8 mouse cellular contexts compared by ENCODE assay signal in genomic region chr12:12937088-12937487, GRCm38 (mm10). TPM values are rescaled to one million over a fixed set of nuclear protein-coding genes. Genes with fewer than 3 reads are reported as not detected.
DNase-seq lines count a peak whose midpoint lies in the region; ATAC-seq lines count a peak whose summit lies in the region.

No protein-coding gene starts in this region.

- no peaks in the 10 kb centered on the region for H3K9me3 ChIP-seq in heart, embryonic 16.5 days (replicated peaks; ENCODE audit: control insufficient read depth, low read length)
- no peaks in the 10 kb centered on the region for H3K9me3 ChIP-seq in liver, embryonic 12.5 days (replicated peaks)
- H3K9me3 ChIP-seq in stomach, embryonic 15.5 days, result no peaks in the 10 kb centered on the region

- H3K27me3 ChIP-seq in heart, embryonic 16.5 days (ENCODE audit: control insufficient read depth, insufficient read depth, low read length), result no peaks in the 10 kb centered on the region
- peaks cover 53% of the 10 kb centered on the region for H3K27me3 ChIP-seq in liver, embryonic 12.5 days (replicated peaks)
- H3K27me3 ChIP-seq in stomach, embryonic 15.5 days (replicated peaks), result no peaks in the 10 kb centered on the region

- H3K9ac ChIP-seq in heart, embryonic 16.5 days (ENCODE audit: low read length), result no peak overlapping the region
- no peak overlapping the region for H3K9ac ChIP-seq in liver, embryonic 12.5 days
- H3K9ac ChIP-seq in stomach, embryonic 15.5 days, result no peak overlapping the region

- DNase-seq in heart, adult 11 months, result no peak
- peak; percentile 59 for DNase-seq in T-cell, adult 2 months (ENCODE audit: low spot score)
- DNase-seq in frontal cortex, postnatal 36 days (ENCODE audit: low spot score in 2 of 2), result peak; percentile 14 to 24
- no peak for DNase-seq in gastrocnemius, postnatal 14 days
- no peak for DNase-seq in ovary, postnatal 10 days (ENCODE audit: low spot score)

- 72% methylated on average over 30 of the region's 30 CpGs for WGBS in heart, embryonic 16.5 days
- WGBS in liver, embryonic 12.5 days (ENCODE audit: insufficient replicate concordance), result 61% methylated on average over 30 of the region's 30 CpGs
- 71% methylated on average over 30 of the region's 30 CpGs for WGBS in stomach, embryonic 15.5 days

- peaks cover 15% of the 10 kb centered on the region for H3K4me1 ChIP-seq in heart, embryonic 16.5 days (ENCODE audit: control insufficient read depth, insufficient read depth, low read length)
- H3K4me1 ChIP-seq in liver, embryonic 12.5 days, result peaks cover 24% of the 10 kb centered on the region; the same call in 1 of the 2 replicates
- peaks cover 14% of the 10 kb centered on the region for H3K4me1 ChIP-seq in stomach, embryonic 15.5 days

- no peak for ATAC-seq in heart, embryonic 16.5 days (replicated peaks; ENCODE audit: extremely low read depth, insufficient read depth, low FRiP score)
- ATAC-seq in liver, embryonic 12.5 days, result no peak
- no peak for ATAC-seq in stomach, embryonic 15.5 days (ENCODE audit: insufficient read depth, low FRiP score, low read depth)

- no peak overlapping the region for H3K27ac ChIP-seq in heart, embryonic 16.5 days (ENCODE audit: low read length)
- no peak overlapping the region for H3K27ac ChIP-seq in liver, embryonic 12.5 days
- no peak overlapping the region for H3K27ac ChIP-seq in stomach, embryonic 15.5 days

- intact Hi-C loops in gastrocnemius, postnatal 14 days (cut with DNase I; ENCODE audit: low total_unique reads), result no loop called here

- no peak overlapping the region for H3K4me3 ChIP-seq in heart, embryonic 16.5 days (ENCODE audit: low read length)
- H3K4me3 ChIP-seq in liver, embryonic 12.5 days, result 0 out of 2 replicates have a peak overlapping the region, but pooled peaks have one; percentile 64
- no peak overlapping the region; the same call in 1 of the 2 replicates for H3K4me3 ChIP-seq in stomach, embryonic 15.5 days (replicated peaks)

- peak overlapping the region; percentile 93; the same call in 1 of the 2 replicates for H3K4me2 ChIP-seq in heart, embryonic 16.5 days (ENCODE audit: low read depth, low read length)
- peak overlapping the region; percentile 87; the same call in 1 of the 2 replicates for H3K4me2 ChIP-seq in liver, embryonic 12.5 days
- peak overlapping the region; percentile 89 for H3K4me2 ChIP-seq in stomach, embryonic 15.5 days

- peaks cover 18% of the 10 kb centered on the region for H3K36me3 ChIP-seq in heart, embryonic 16.5 days (ENCODE audit: control insufficient read depth, insufficient read depth)
- peaks cover 17% of the 10 kb centered on the region for H3K36me3 ChIP-seq in liver, embryonic 12.5 days
- 0 out of 2 replicates have a peak, but pooled peaks cover 4% of the 10 kb centered on the region for H3K36me3 ChIP-seq in stomach, embryonic 15.5 days

RNA-seq across cellular contexts. Expression of gene Mycn, which starts 4.6 kb away (rescaled TPM):
- 31.3 and 34.3 TPM in 2 replicates for polyA plus RNA-seq in heart, embryonic 16.5 days (2015; fragmentation: Nextera tagmentation; extraction: Ambion mirVana)
- 17.7 and 18.5 TPM in 2 replicates for polyA plus RNA-seq in liver, embryonic 12.5 days (2016; fragmentation: Nextera tagmentation; extraction: Ambion mirVana)
- 45.7 and 52.6 TPM in 2 replicates for polyA plus RNA-seq in stomach, embryonic 15.5 days (2015; fragmentation: Nextera tagmentation; extraction: Ambion mirVana)
- 1 to 10 TPM in 1 of 2 experiments, under 1 TPM in 1; 0.91 to 1.5 TPM for total RNA-seq in gastrocnemius, postnatal 14 days (2021)

Comparison
In these comparisons a context has a peak if more than half of its experiments do, and no peak if none do; other contexts are left out.
1. DNase-seq: peak in T-cell, adult 2 months (single experiment) and frontal cortex, postnatal 36 days (2 of 2); none in heart, adult 11 months (single experiment), gastrocnemius, postnatal 14 days (single experiment) and ovary, postnatal 10 days (single experiment).
2. Peak in every context shown above with its lines, with median percentiles within 50 percentile points of each other: H3K4me2 ChIP-seq.